Mouse (Mus musculus) left cerebral cortex, adult 11 months (tissue): ENCODE data around the gene D630023F18Rik.

Experiments used
- DNase-seq: peaks from one replicate; pipeline ENCODE4 v3.0.0; 2022; ENCODE audit warnings: low spot score

Gene D630023F18Rik

GRCm38 (mm10) chr1:65112031-65112806, 10.8 kb downstream of the D630023F18Rik start:
- DNase-seq = peak; percentile 63

- no peak for DNase-seq
These were observed 13.1 kb downstream of the D630023F18Rik start for GRCm38 (mm10) chr1:65109756-65110435.

GRCm38 (mm10) chr1:65109196-65109595, 13.8 kb downstream of the D630023F18Rik start:
- no peak for DNase-seq

- no peak for DNase-seq
These were observed 15.2 kb downstream of the D630023F18Rik start for GRCm38 (mm10) chr1:65107654-65108279.

- no peak for DNase-seq
These were observed 19.7 kb downstream of the D630023F18Rik start, which contains the start of gene Cryga for GRCm38 (mm10) chr1:65103273-65103672. TSS of gene Cryga (minus strand) at chr1:65103373.

DNA sequence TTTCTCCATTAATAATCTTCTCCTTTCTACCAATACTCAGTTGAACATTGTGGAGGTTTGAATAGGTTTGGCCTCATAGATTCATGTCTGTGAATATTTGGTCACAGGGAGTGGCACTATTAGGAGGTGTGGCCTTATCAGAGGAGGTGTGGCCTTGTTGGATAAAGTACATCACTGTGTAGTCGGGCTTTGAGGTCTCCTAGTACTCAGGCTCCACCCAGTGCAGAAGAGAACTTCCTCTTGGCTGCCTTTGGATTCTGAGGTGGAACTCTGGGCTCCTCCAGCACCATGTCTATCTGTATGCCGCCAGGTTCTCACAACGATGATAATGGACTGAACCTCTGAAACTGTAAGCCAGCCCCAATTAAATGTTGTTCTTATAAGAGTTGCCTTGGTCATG, 26.1 kb downstream of the D630023F18Rik start:
- DNase-seq = no peak

DNA sequence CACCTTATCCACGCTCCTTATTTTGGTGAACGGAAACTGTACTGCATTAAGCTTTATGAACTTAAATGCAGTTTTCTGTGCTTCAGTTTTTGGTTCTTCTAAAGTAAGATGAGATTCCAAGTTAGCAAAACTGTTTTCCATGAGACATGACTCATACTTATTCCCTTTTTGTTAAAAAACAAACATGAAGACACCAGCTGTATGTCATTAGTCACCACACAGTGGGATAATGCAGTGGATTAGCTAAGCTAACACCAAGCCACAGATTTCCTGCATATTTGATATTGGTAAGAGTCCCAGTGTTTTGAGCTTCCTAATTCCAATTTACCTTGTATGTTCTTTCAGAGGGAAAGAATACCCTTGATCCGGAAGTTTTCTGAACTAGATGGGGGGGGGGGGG, 31.4 kb downstream of the D630023F18Rik start:
- DNase-seq = no peak

GRCm38 (mm10) chr1:65090370-65090769, 32.6 kb downstream of the D630023F18Rik start:
- DNase-seq = no peak

DNA sequence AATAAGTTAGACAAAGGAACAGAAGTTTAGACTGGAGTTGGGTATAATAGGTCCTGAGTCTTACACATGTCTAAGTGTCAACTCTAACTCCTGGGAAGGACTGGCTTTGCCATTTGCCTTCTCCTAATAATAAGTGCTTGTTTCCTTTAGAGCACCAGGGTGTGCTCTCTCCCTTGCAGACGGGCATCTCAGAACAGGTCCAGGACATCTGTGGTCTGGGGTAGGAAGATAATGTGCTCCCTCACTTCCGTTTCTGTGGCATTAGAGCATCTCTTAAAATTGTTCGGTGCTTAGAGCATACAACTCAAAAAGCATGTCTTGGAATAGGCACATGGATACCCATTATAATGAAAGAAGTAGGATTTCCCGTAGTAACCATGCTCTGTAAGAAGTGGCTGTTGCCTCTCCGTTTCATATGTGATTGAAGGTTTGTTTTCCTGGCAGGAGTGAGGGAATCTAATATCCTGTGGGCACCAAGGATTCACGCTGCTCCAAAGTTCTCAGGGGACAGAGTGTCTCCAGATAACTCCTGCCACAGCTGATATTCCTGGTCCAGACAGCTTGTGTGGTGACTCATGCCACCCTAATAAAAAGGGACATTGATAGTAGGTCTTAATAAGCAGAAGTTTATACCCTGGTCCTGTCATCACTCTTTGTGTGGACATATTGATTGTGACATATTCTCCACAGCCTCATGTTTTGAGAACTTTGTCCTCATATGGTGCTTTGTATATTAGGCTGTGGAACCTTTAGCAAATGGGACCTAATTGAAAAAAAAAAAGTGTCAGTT, 34.3 kb downstream of the D630023F18Rik start:
- no peak for DNase-seq

- no peak for DNase-seq
These were observed 40.8 kb downstream of the D630023F18Rik start, which contains the start of gene Crygb for GRCm38 (mm10) chr1:65082188-65082587. TSS of gene Crygb (minus strand) at chr1:65082288.

GRCm38 (mm10) chr1:65075607-65076006, 47.4 kb downstream of the D630023F18Rik start:
- DNase-seq = no peak

- no peak for DNase-seq
These were observed 49.4 kb downstream of the D630023F18Rik start, which contains the start of gene Crygc for GRCm38 (mm10) chr1:65073589-65073988. TSS of gene Crygc (minus strand) at chr1:65073689.

DNA sequence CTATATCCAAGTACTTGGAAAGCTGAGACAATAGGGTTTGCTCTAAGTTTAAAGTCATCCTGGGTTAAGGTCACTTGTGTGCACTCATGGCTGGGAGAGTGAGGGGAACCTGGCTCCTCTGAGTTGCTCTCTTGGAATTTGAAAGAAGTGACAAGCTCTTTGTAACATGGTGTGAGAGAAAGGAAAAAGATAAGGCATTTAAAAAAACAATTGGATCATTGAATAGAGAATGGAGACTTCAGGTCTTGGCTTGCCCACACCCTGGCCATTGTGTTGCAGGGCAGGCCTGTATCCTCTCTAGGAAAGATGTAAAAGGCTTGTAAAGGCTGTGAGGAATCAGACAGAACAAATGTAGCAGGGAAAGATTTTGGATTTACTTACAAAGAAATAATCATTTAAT, 55.2 kb downstream of the D630023F18Rik start:
- no peak for DNase-seq

- no peak for DNase-seq
These were observed 58.8 kb downstream of the D630023F18Rik start for GRCm38 (mm10) chr1:65064201-65064600.

GRCm38 (mm10) chr1:65063352-65063751, 59.7 kb downstream of the D630023F18Rik start, which contains the start of gene Crygd:
TSS of gene Crygd (minus strand) at chr1:65063452.
- DNase-seq = no peak
